Mouse (Mus musculus) E14TG2a.4 (cell line): ENCODE data around the gene Cfap70.

ENCODE experiments used
- H3K27me3 ChIP-seq: 2 replicates; pipeline ENCODE4 v1.6.1; 2014; ENCODE audit warnings: low read length, control low read depth; ENCODE audit not compliant: insufficient read depth
- H3K36me3 ChIP-seq: 2 replicates; pipeline ENCODE4 v1.6.1; 2014; ENCODE audit warnings: low read length, control low read depth; ENCODE audit not compliant: insufficient read depth
- H3K4me1 ChIP-seq: replicated peaks from 2 replicates; pipeline ENCODE4 v1.6.1; 2014; ENCODE audit warnings: low read depth, low read length, control low read depth
- H3K4me3 ChIP-seq: replicated peaks from 2 replicates; pipeline ENCODE4 v1.5.1; 2014; ENCODE audit warnings: mild to moderate bottlenecking, low read length
- H3K9me3 ChIP-seq: 2 replicates; pipeline ENCODE4 v1.6.1; 2014; ENCODE audit warnings: low read length, control low read depth
- CTCF ChIP-seq: conservative IDR thresholded peaks from 2 replicates; pipeline ENCODE4 v1.5.1; 2014; ENCODE audit warnings: low read length
- NANOG ChIP-seq: IDR thresholded peaks from 2 replicates; pipeline ENCODE4 v1.6.1; 2014; ENCODE audit warnings: borderline replicate concordance, low read length, mixed read lengths
- POU5F1 ChIP-seq: IDR thresholded peaks from 2 replicates; pipeline ENCODE4 v1.6.1; 2014; ENCODE audit warnings: low read length, borderline replicate concordance

Cfap70 gene

GRCm38 (mm10) chr14:20345885-20346284 lies 106.1 kb downstream of the Cfap70 start:
- Histone ChIP-seq H3K9me3 (peaks cover 15% of the 10 kb centered on the region), H3K36me3 (peaks cover 51% of the 10 kb centered on the region), H3K4me3 (no peak overlapping the region), H3K4me1 (peaks cover 23% of the 10 kb centered on the region), H3K27me3 (no peaks in the 10 kb centered on the region)
- TF ChIP-seq POU5F1 (no peak), CTCF (no peak), NANOG (no peak)
